Mouse (Mus musculus) layer of hippocampus, adult 9-10 months (tissue): ENCODE results near the gene Car5b.

ENCODE experiments used
- DNase-seq: peaks from one replicate; pipeline ENCODE4 v3.0.0; 2022; ENCODE audit warnings: low spot score

Gene Car5b

DNA sequence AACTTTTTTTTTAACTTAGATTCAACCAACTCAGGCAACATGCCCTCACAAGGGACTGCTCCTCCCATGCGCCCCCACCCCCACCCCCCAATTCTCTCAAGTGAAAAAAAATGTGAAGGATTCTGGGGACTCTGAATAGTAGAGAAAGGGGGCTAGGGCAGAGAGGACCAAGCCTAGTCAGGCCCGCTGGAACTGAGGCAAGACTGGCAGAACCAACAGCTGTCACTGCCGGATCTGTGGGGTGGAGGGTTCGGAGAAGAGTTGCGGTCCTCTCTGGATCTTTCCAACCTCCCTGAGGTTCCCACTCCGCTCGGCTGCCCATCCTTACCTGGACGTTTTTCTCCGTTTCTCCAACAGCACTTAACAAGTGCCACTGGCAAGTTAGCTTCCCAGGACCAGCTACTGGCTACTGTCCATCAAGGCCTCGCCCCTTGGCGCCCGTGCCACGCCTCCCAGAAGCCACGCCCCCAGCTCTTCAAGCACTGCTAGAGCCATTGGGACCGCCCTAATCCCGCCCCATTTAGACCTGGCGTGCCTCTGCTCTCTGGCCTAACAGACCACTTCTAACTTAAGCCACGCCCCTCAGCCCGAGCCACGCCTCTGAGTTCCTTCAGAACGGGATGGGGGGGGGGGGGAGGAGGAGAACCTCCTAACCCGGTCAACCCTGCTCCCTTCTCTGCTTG lies at the start of gene Car5b:
Car5b (minus strand) TSS at position 391 of the 683 bp plus-strand sequence.
- peak; percentile 33 for DNase-seq

DNA sequence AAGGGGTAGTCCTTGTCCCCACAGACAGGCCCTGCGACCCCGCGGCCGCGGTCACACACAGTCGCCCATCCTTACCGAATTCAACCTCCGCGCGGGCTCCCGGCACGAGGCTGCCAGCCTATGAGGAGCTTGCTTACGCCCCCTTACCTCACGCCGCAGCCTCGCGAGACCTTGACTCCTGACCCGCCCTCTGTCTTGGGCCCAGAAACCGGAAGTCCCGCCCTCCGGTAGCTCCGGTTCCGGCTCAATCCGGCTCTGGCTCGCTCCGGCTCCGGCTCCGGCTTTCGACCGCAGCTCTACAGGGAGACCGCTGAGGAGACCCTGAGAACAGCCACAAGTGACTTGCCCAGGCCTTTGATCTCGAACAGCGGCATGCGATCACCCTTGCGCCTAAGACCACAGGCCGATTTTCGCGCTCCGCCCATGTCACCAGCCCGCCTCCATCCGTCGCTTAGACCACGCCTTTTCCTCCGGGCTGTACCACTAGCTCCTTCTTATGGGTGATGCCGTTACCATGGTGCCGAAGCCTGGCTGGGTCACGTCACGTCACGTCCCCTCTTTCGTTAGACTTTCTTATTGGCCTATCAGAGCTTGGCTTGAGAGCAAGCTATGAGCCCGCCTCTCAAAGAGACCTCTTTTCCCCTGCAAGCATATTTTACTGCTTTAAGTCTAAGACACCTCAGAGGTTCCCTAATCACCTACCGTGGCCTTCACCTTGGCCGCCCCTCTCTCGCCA lies 48.4 kb upstream of the Car5b start, which contains the start of gene Siah1b:
Siah1b (minus strand) TSS at position 454 of the 736 bp plus-strand sequence.
- DNase-seq: peak; percentile 88

GRCm38 (mm10) chrX:164068968-164069367 lies 41.2 kb upstream of the Car5b start:
- DNase-seq: no peak

GRCm38 (mm10) chrX:164066185-164066584 lies 38.4 kb upstream of the Car5b start:
- DNase-seq: peak; percentile 37

GRCm38 (mm10) chrX:164059070-164059469 lies 31.3 kb upstream of the Car5b start:
- no peak for DNase-seq

DNA sequence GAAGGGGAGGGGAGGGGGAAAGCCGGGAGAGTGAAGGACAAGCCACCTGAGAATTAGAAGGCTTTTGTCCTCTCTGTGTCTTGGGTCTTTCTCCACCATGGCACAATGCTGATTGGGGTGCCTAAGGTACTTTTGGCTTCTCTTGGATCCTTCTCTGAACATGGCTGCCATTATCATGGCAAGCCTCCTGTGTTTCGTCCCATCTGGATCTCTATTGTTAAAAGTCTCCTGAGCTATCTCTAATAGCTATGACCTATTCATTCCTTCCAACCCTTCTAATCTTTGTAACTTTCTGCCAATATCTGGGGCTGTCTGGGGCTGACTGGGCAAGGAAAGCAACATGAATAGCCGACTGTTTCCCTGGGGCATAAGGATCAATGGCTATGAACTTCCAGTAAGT lies 30.7 kb upstream of the Car5b start:
- DNase-seq: no peak

- DNase-seq: no peak
These were observed 27.9 kb upstream of the Car5b start for GRCm38 (mm10) chrX:164055726-164056125.

GRCm38 (mm10) chrX:164046736-164047135 lies 18.9 kb upstream of the Car5b start:
- DNase-seq: no peak

GRCm38 (mm10) chrX:164042069-164042468 lies 14.3 kb upstream of the Car5b start:
- DNase-seq: peak; percentile 2

GRCm38 (mm10) chrX:164038882-164039281 lies 11.1 kb upstream of the Car5b start:
- DNase-seq: no peak

- no peak for DNase-seq
These were observed 8.1 kb upstream of the Car5b start for GRCm38 (mm10) chrX:164035931-164036330.

GRCm38 (mm10) chrX:164035401-164035800 lies 7.6 kb upstream of the Car5b start:
- no peak for DNase-seq

DNA sequence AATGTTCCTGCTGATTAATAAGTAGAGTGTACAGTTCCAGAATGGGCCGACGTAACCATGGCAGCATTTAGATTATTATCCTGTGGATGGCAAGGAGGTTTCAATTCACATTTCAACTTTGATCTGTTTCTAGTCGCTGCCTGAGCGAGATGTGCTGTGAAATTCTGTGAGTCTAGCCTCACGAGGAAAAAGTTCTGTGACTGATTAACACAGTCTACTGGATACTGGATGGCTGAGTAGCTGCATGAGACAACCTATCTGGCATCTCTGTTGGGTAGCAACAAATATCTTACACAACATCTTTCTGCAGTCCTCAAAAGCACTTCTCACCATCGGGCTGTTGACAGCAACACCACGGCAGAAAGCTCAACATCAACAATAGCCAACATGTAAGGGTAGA lies 4.7 kb upstream of the Car5b start:
- no peak for DNase-seq

DNA sequence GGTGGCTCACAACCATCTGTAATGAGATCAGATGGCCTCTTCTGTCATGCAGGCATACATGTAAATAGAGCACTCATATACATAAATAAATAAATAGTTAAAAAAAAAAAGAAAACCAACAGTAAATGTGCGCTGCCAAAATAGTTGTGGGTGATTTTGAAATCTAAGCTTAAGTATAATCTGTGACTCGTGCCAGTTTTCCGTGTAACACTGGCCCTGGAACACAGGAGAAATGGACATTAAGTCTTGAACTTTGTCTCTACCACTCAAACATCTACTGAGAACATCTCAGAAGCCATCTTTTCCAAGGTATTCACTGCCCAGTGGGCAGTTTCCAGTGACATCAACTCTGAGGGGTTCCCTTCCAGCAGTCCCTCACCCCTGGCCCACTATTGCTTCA lies 12.2 kb downstream of the Car5b start:
- no peak for DNase-seq

DNA sequence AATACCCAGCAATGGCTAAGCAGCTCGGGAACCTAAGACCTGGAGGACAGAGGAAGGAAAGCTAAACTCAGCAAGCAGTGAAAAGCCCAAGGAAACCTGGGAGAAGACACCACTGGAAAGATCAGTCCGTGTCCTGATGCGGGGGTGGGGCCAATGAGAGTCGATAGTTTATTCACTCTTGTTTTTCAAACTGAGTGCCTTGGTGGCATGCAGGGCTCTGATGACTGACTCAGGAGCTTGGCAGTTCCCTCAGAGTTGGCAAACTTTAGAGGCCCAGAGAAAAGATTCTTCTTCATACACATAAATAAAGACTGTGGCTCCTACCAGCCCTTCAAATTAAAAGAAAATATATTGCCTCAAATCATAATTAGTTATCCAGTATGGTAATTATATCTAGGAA lies 12.8 kb downstream of the Car5b start:
- no peak for DNase-seq

DNA sequence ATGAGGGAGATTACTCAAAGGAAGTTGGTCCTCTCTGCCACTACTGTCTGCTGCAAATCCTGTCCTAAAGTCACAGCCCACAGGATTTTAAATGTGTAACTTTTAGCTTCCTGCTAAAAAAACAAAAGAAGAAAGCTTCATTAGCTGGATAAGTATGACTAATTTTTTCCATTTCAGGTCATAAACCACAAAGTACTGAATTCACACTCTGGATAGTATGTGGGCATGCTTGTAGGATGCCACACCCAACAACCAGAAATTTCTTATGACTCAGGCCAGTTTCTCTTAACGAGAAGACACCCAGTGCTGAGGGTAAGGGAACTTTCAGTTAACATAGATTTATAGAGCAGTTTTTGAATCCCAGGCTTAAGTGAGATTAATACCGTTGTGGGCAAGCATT lies 14.5 kb downstream of the Car5b start:
- no peak for DNase-seq

DNA sequence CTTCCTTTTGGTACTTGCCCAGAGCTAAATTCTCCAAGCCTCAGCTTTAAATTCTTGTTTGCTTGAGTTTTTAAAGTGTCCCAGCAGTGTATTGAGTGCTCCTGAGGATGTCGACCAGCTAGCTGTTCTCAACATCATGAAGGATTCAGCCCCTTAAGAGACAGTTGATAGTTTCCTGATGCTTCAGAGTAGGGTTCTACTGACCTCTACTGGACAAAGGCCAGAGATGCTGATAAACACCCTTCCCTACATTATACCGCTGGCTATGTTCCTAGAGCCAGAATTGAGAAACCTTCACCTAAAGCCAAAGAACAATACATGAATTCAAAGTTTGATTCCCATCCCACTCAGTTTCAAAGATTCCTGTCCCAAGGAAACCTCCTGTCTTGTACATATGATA lies 23.0 kb downstream of the Car5b start:
- DNase-seq: no peak

- no peak for DNase-seq
These were observed 27.9 kb downstream of the Car5b start for GRCm38 (mm10) chrX:163999848-164000247.

DNA sequence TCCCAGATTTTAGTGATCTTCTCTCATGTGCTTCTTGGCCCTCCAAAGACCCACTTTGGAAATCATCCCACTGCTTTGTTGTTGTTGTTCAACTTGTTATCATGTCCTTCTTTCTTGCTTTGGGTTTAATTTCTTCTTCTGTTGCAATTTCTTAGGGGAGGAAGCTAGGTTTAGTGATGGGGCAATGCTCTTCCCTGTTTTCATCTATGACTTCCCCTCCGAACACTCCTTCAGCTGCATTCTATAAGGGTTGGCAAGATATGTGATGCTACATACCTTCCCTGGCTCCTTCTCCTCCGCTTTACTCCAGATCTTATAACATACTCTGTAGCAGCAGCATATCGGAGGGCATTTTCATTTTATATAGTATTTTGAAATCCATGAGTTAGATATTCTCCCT lies 31.0 kb downstream of the Car5b start:
- DNase-seq: no peak

DNA sequence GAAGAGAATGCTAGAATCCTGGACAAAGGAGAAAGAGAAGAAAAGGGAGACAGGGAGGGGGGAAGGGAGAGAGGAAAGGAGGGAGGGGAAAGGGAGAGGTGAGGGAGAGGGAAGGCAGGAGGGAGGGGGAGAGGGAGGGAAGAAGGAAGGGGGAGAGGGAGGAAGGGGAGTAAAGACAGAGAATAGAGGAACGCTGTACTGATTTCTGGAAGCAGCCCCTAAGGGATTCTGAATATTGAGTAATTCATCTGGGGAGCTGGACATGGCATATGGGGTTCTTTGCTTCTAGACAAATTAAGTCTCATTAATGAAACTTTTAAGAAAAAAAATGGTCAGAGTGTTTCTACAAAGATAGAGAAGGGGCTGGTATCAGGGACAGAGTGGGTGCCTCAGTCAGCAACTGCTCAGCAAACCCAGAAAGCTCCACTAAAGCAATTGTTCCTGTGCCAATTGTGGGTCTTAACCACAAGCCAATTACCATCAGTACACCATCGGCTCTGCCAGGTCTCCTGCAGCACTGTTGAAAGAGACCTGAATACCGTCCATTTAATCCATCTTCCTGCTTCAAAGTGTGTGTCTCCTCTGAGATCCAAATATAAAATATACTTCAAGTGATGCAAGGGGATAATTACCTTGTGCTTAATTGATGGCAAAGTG lies 40.0 kb downstream of the Car5b start:
- no peak for DNase-seq

DNA sequence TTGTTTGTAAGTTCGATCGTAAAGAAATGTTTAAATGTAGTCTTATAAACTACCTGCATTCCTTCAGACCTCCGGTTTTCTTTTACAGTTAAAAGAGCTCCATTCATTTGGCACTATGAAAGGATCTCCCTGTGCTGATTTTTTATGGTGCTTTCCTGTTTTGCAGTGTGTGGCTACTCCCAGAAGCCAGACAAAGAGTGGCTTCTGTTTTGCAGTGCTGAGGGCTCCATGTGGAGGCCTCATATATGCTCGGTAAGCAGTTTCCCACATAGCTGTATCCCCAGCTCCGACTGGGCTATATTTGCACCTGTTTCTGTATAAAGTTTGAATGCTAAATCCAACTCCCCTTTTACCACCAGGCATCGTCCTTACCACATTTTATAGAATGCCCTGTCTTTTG lies 45.7 kb downstream of the Car5b start:
- no peak for DNase-seq

GRCm38 (mm10) chrX:163981500-163981899 lies 46.3 kb downstream of the Car5b start:
- no peak for DNase-seq

- no peak for DNase-seq
These were observed 46.7 kb downstream of the Car5b start for GRCm38 (mm10) chrX:163981092-163981491.
